Mouse (Mus musculus) lung, embryonic 15.5 days (tissue): ENCODE results near the gene Glb1l. TPM values are rescaled to one million over a fixed set of nuclear protein-coding genes. Genes with fewer than 3 reads are reported as not detected.
A peak's percentile ranks its signal among the peaks of the same experiment; 100 is the strongest.

Source experiments
- ATAC-seq: fragments of 200-750 bp; cut with Nextera tagmentation; 2 replicates; pipeline ENCODE4 v1.8.0; 2017; ENCODE audit warnings: moderate number of reproducible peaks, borderline replicate concordance; ENCODE audit not compliant: low FRiP score, low TSS enrichment; ENCODE audit errors: extremely low read depth
- H3K27ac ChIP-seq: fragments of 300-500 bp; sonication (generic); 2 replicates; pipeline ENCODE4 v1.5.1; 2015; ENCODE audit warnings: moderate library complexity, mild to moderate bottlenecking, inconsistent platforms
- H3K27me3 ChIP-seq: fragments of 300-500 bp; sonication (generic); 2 replicates; pipeline ENCODE4 v1.6.1; 2015; ENCODE audit warnings: inconsistent platforms
- H3K36me3 ChIP-seq: fragments of 300-500 bp; sonication (generic); 2 replicates; pipeline ENCODE4 v1.6.1; 2015; ENCODE audit warnings: inconsistent platforms
- H3K4me1 ChIP-seq: fragments of 300-500 bp; sonication (generic); 2 replicates; pipeline ENCODE4 v1.6.1; 2015; ENCODE audit warnings: inconsistent platforms
- H3K4me2 ChIP-seq: fragments of 300-500 bp; sonication (generic); 2 replicates; pipeline ENCODE4 v1.6.1; 2015; ENCODE audit warnings: inconsistent platforms, mild to moderate bottlenecking, moderate library complexity
- H3K4me3 ChIP-seq: fragments of 300-500 bp; sonication (generic); 2 replicates; pipeline ENCODE4 v1.5.1; 2015; ENCODE audit warnings: mild to moderate bottlenecking, inconsistent platforms
- H3K9ac ChIP-seq: fragments of 300-500 bp; sonication (generic); 2 replicates; pipeline ENCODE4 v1.6.1; 2015; ENCODE audit warnings: inconsistent platforms
- H3K9me3 ChIP-seq: fragments of 300-500 bp; sonication (generic); 2 replicates; pipeline ENCODE4 v1.6.1; 2016; ENCODE audit warnings: inconsistent platforms
- WGBS: fragments of 180-500 bp; shearing (Covaris S2); methylation state at CpG from one replicate; pipeline ENCODE4 v1.1.7; 2015; 5-methylcytosine and 5-hydroxymethylcytosine counted together
- polyA plus RNA-seq: library from polyadenylated mRNA; unstranded; fragments of >200 nt; fragmentation: Nextera tagmentation; extraction: Ambion mirVana; gene quantifications from 2 replicates; pipeline ENCODE4 v1.2.1, GENCODE M21; 2015

The Glb1l gene
- polyA plus RNA-seq, 1 experiment from 2014 or later: 16.6 TPM

DNA sequence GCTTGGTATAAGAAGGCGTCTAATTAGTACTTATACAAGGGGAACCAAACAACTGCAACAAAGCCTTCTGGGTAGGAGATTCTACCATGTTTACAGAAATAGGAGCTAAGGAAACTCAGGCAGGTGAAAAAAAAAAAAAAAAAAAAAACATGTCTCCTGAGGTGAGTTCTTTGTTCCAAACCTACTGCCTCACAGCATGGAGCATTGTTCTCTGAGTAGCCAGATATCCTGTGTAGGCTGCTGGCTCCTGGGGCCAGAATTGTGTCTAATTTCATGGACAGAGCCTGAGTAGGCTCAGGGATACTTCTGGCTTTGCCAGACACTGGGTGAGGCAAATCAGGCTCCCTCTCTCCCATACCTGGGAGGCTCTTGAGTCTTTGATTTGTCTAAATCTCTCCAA is 17.0 kb upstream of the Glb1l start:
- no peak for ATAC-seq
- WGBS: 59% methylated on average over 1 of the region's 1 CpGs
- Histone ChIP-seq H3K27me3 (no peaks in the 10 kb centered on the region), H3K4me3 (no peak overlapping the region), H3K9ac (no peak overlapping the region), H3K36me3 (no peaks in the 10 kb centered on the region), H3K4me2 (no peak overlapping the region), H3K9me3 (no peaks in the 10 kb centered on the region), H3K27ac (no peak overlapping the region), H3K4me1 (no peaks in the 10 kb centered on the region)

DNA sequence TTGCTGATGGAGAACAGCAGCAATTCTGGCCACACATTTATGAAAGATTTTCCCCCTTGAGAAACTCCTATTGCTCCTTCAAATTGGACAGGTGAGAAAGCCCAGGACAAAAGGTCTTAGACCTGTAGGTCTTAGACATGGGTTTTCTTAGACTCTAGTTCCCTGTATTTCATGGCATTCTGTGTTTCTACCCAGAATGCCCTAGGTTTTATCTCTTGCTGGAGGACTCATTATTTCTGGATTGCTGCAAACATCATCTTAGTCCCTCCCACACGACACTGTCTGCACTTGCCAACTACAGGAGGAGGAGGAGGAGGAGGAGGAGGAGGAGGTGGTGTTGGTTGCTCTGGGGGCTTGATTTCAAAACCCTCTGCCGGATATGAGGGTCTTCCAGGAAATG is 15.5 kb upstream of the Glb1l start:
- H3K4me2 ChIP-seq: no peak overlapping the region
- H3K4me3 ChIP-seq: no peak overlapping the region
- H3K27ac ChIP-seq: no peak overlapping the region
- H3K27me3 ChIP-seq: peaks cover 6% of the 10 kb centered on the region; the same call in 1 of the 2 replicates
- H3K9me3 ChIP-seq: no peaks in the 10 kb centered on the region
- no peaks in the 10 kb centered on the region for H3K4me1 ChIP-seq
- H3K36me3 ChIP-seq: no peaks in the 10 kb centered on the region
- no peak overlapping the region for H3K9ac ChIP-seq
- no peak for ATAC-seq
- 43% methylated on average over 2 of the region's 2 CpGs for WGBS

DNA sequence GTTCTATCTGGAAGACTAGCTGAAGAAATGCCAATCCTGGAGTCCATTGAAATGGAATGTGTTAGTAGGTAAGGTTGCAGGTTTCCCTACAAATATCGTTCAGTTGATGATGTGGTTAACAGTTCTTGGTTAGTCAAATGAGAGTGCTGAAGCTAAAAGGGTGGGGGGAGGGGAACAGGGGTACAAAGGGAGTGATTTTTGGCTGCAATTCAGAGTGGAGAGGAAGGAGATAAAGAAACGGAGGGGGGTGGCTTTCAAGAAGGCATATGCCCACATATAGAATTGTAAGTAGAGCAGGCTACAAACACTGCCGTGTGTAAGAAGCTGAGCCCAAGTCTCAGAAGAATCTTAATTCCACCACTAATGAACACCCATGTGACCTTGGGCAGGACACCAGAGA is 14.9 kb upstream of the Glb1l start:
- no peak for ATAC-seq
- H3K9ac ChIP-seq: no peak overlapping the region
- H3K4me2 ChIP-seq: no peak overlapping the region
- WGBS: 46% methylated on average over 3 of the region's 3 CpGs
- H3K4me3 ChIP-seq: no peak overlapping the region
- H3K27ac ChIP-seq: no peak overlapping the region
- H3K27me3 ChIP-seq: peaks cover 13% of the 10 kb centered on the region
- no peaks in the 10 kb centered on the region for H3K9me3 ChIP-seq
- no peaks in the 10 kb centered on the region for H3K4me1 ChIP-seq
- H3K36me3 ChIP-seq: no peaks in the 10 kb centered on the region

DNA sequence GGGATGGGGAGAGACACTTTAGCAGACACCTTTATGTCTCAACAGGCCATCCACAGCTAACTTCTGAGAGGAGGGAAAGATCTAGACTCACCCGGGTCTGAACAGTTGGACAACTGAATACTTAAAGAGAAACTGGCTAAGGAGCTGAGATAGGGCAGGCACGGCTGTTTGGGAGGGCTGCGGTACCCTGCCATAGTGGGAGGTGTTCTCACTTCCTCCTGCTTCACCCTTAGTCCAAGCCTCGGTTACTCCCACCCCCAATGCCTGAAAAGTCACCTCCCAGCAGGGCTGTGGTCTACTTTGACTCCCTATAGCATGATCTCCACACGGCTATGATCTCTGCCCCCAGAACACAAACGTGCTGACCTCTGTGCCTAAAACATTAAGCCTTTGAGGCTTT is 12.9 kb upstream of the Glb1l start:
- 52% methylated on average over 6 of the region's 6 CpGs for WGBS
- Histone ChIP-seq H3K27ac (no peak overlapping the region), H3K9ac (no peak overlapping the region), H3K4me2 (no peak overlapping the region), H3K27me3 (peaks cover 32% of the 10 kb centered on the region), H3K36me3 (no peaks in the 10 kb centered on the region), H3K9me3 (no peaks in the 10 kb centered on the region), H3K4me3 (no peak overlapping the region), H3K4me1 (peaks cover 11% of the 10 kb centered on the region)
- no peak for ATAC-seq

DNA sequence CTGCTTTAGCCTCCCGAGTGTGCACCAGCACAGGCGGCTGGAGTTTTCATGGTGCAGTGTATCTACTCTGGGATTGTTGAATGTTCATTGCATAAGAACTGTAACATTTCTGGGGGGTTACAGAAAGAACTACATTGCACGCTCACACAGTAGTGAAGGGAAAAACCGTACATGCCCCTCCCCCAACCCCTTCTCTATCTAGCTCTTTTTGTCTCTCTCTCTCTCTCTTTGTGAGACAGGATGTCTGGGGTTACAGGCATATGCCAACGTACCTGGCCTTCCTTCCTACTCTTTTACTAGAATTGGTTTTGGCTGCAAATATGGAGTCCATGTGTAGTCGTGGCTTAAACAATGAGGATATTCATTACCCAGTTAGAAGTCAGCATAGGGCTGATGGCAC is 12.3 kb upstream of the Glb1l start:
- WGBS: 70% methylated on average over 6 of the region's 6 CpGs
- Histone ChIP-seq H3K4me3 (no peak overlapping the region), H3K27ac (no peak overlapping the region), H3K9ac (no peak overlapping the region), H3K36me3 (no peaks in the 10 kb centered on the region), H3K4me2 (no peak overlapping the region), H3K9me3 (no peaks in the 10 kb centered on the region), H3K4me1 (peaks cover 17% of the 10 kb centered on the region), H3K27me3 (peaks cover 38% of the 10 kb centered on the region)
- ATAC-seq: no peak

DNA sequence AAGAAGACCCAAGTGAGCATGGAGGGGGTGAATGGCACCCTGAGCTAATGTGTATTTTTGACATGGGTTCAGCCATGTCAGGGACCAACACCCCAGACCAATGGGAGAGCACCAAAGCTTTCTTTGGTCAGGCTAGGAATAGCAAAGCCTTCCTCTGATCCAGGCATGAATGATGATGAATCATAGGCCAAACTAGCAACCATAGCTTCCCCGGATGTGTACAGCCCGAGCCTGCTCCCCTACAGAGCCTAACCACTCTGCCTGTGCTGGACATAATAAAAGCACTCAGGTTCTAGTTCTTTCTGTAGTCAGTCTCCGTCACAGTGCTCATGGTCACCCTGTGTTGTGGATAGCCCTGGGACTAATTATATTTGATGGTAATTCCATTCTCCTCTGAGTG is 10.9 kb upstream of the Glb1l start:
- WGBS: 72% methylated on average over 3 of the region's 3 CpGs
- Histone ChIP-seq H3K4me3 (no peak overlapping the region), H3K9me3 (no peaks in the 10 kb centered on the region), H3K27ac (no peak overlapping the region), H3K27me3 (peaks cover 49% of the 10 kb centered on the region), H3K4me1 (peaks cover 20% of the 10 kb centered on the region), H3K9ac (no peak overlapping the region), H3K36me3 (no peaks in the 10 kb centered on the region), H3K4me2 (no peak overlapping the region)
- ATAC-seq: no peak

DNA sequence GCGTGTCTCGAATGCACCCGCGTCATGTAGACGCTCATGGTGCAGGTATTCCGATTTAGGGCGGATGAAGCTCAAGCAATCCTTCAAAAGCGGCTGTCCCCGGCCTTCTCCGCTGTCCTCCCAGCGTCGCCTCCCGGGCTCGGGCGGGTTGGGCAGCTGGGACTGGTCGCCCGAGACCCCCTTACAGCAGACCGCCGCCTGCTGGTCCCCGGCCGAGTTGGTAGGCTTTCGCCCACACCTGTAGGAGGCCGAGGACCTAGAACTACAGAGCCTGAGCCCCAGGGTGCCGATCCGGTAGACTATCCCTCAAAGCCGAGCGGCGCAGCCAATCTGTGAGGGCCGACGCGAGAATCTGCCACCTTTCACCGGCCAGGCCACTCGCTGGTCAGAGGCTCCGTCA is 8.9 kb upstream of the Glb1l start, which contains the start of gene Tuba4a:
TSS of gene Tuba4a (minus strand) at position 335 of the 400 bp plus-strand sequence.
- Histone ChIP-seq H3K27me3 (peaks cover 49% of the 10 kb centered on the region), H3K9ac (peak within 1 kb of the TSS; percentile 38), H3K9me3 (no peaks in the 10 kb centered on the region), H3K4me1 (peaks cover 21% of the 10 kb centered on the region), H3K27ac (no peak within 1 kb of the TSS), H3K36me3 (peaks cover 9% of the 10 kb centered on the region; the same call in 1 of the 2 replicates), H3K4me3 (peak within 1 kb of the TSS; percentile 51), H3K4me2 (peak within 1 kb of the TSS; percentile 92)
- ATAC-seq: peak; percentile 32; the same call in 1 of the 2 replicates
- WGBS: under 1% methylated on average over 34 of the region's 34 CpGs

DNA sequence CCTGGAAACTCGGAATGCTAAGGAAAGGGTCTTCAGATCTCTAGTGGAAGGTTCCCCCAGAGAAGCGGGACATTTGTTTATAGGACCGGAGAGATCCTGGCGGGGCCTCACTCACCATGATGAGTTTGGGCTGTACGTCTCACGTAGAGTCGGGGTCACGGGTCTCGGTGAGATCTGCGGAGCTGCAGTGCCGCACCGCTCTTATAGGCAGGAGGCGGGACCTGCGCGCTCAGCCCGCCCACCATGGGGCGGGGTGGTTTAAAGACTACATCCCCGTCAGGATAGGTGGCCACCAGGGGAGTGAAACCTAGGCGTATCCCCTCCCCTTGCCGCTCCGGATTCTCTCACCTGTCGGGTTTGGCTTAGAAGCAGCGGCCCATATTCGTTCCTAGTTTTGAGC is 8.5 kb upstream of the Glb1l start:
- peak overlapping the region; percentile 38 for H3K9ac ChIP-seq
- peaks cover 49% of the 10 kb centered on the region for H3K27me3 ChIP-seq
- peaks cover 26% of the 10 kb centered on the region for H3K4me1 ChIP-seq
- peaks cover 13% of the 10 kb centered on the region; the same call in 1 of the 2 replicates for H3K36me3 ChIP-seq
- WGBS: 1% methylated on average over 24 of the region's 24 CpGs
- H3K4me3 ChIP-seq: peak overlapping the region; percentile 51
- peak overlapping the region; percentile 92 for H3K4me2 ChIP-seq
- peak; percentile 89 for ATAC-seq
- no peak overlapping the region for H3K27ac ChIP-seq
- no peaks in the 10 kb centered on the region for H3K9me3 ChIP-seq

DNA sequence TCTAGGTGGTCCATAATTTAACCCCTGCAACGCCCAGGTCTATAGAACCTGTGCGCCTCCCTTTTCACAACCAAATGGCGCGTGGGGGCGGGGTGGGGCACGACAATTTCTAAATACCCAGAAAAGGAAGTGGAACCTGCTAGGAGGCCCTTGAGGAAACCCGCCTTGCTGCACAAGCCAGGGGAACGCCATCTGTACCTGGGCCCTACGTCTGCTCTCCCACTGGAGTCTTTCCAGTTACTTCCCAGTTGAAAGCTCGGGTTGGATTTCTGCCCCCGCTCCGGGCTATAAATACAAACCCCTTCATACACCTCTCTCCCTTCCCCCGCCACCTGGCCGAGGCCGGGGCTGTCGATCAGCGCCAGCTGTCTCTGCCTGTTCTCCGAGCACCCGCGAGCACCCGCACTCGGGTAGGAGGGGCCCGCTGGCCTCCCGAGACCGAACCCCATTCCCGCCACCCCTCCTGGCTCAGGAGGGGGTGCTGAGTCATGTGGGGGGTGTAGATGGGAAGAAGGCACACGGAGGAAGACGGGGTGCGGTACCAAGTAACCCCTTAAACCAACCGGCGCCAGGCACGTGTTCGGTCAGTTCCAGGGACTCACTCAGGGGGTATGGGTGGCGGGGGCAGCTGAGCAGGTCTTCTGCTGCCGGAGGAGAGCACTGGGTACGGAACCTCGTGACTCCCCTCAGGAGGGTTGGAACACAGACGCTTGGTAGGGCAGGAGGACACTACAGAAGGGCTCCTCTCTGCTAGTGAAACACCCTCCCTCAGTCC is 7.8 kb upstream of the Glb1l start:
- Histone ChIP-seq H3K9ac (peak overlapping the region; percentile 38), H3K4me2 (peak overlapping the region; percentile 92), H3K4me1 (peaks cover 32% of the 10 kb centered on the region), H3K4me3 (peak overlapping the region; percentile 51), H3K9me3 (no peaks in the 10 kb centered on the region), H3K27me3 (peaks cover 49% of the 10 kb centered on the region), H3K36me3 (peaks cover 20% of the 10 kb centered on the region; the same call in 1 of the 2 replicates), H3K27ac (no peak overlapping the region)
- WGBS: under 1% methylated on average over 38 of the region's 38 CpGs
- ATAC-seq: peak; percentile 36; the same call in 1 of the 2 replicates

DNA sequence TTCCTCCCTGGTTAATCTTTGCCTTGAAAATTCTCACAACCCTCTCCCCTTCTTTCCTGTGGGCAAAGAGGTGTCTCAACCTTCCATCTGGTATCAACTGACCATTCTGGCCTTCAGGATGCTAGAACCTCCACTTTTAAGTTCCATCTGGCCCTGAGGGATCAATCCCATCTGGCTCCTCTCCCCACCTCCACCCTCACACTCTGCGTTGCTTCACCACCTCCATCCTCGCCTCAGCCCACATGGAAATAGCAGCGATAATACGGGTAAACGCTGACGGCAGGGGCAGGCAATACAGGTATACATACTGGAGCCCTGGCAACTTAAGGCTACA is 7.2 kb upstream of the Glb1l start:
- H3K36me3 ChIP-seq: peaks cover 25% of the 10 kb centered on the region; the same call in 1 of the 2 replicates
- ATAC-seq: no peak
- no peaks in the 10 kb centered on the region for H3K9me3 ChIP-seq
- peak overlapping the region; percentile 92 for H3K4me2 ChIP-seq
- H3K27ac ChIP-seq: no peak overlapping the region
- peak overlapping the region; percentile 51 for H3K4me3 ChIP-seq
- 1% methylated on average over 6 of the region's 6 CpGs for WGBS
- peaks cover 49% of the 10 kb centered on the region for H3K27me3 ChIP-seq
- H3K4me1 ChIP-seq: peaks cover 32% of the 10 kb centered on the region
- 0 out of 2 replicates have a peak overlapping the region, but pooled peaks have one; percentile 38 for H3K9ac ChIP-seq

DNA sequence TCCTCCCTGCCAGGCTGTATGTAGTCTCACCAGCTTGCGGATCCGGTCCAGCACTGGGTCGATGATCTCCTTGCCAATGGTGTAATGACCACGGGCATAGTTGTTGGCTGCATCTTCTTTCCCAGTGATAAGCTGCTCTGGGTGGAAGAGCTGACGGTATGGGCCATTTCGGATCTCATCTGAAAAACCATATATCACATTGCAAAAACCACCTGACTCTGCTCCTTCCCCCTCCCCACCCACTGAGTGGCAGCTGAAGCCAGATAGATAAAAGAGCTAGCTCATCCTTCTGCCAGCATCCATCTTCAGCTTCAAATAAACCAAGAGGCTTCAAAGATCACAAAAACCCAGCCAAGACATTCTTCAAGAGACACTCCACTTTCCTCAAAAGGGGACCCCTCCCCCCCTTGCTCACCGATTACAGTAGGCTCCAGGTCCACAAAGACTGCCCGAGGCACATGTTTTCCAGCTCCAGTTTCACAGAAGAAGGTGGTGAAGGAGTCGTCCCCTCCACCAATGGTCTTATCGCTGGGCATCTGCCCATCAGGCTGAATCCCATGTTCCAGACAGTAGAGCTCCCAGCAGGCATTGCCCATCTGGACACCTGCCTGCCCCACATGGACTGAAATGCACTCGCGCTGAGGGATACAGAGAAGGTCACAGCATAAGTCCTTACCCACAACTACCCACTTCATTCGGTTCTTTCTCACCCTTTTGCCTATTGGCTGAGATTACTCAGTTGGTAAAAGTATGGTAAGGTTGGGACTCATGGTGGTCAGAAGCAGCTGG is 6.4 kb upstream of the Glb1l start:
- H3K27me3 ChIP-seq: peaks cover 49% of the 10 kb centered on the region
- 0 out of 2 replicates have a peak overlapping the region, but pooled peaks have one; percentile 92 for H3K4me2 ChIP-seq
- no peak overlapping the region for H3K27ac ChIP-seq
- H3K9ac ChIP-seq: no peak overlapping the region
- H3K4me1 ChIP-seq: peaks cover 39% of the 10 kb centered on the region
- peaks cover 30% of the 10 kb centered on the region; the same call in 1 of the 2 replicates for H3K36me3 ChIP-seq
- ATAC-seq: no peak
- 66% methylated on average over 13 of the region's 13 CpGs for WGBS
- no peak overlapping the region for H3K4me3 ChIP-seq
- no peaks in the 10 kb centered on the region for H3K9me3 ChIP-seq

DNA sequence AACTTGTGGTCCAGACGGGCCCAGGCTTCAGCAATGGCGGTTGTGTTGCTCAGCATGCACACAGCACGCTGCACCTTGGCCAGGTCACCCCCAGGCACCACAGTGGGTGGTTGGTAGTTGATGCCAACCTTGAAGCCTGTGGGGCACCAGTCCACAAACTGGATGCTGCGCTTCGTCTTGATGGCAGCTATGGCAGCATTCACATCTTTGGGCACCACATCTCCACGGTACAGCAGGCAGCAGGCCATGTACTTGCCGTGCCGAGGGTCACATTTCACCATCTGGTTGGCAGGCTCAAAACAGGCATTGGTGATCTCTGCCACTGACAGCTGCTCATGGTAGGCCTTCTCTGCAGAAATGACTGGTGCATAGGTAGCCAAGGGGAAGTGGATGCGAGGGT is 5.2 kb upstream of the Glb1l start:
- no peak for ATAC-seq
- no peak overlapping the region for H3K27ac ChIP-seq
- peaks cover 30% of the 10 kb centered on the region; the same call in 1 of the 2 replicates for H3K36me3 ChIP-seq
- H3K4me3 ChIP-seq: no peak overlapping the region
- peaks cover 39% of the 10 kb centered on the region for H3K27me3 ChIP-seq
- no peaks in the 10 kb centered on the region for H3K9me3 ChIP-seq
- H3K9ac ChIP-seq: no peak overlapping the region
- 91% methylated on average over 9 of the region's 9 CpGs for WGBS
- H3K4me2 ChIP-seq: no peak overlapping the region
- H3K4me1 ChIP-seq: peaks cover 48% of the 10 kb centered on the region
